Mouse (Mus musculus): ENCODE results near the gene Casc4. TPM values are rescaled to one million over a fixed set of nuclear protein-coding genes. Genes with fewer than 3 reads are reported as not detected.
"Not testable (repeated sequence)": the region's sequence is repeated elsewhere in the genome, so short reads cannot be mapped to it uniquely, and the experiment has no call there.

The Casc4 gene
- polyA plus RNA-seq, 1 experiment from 2014 or later, result 3.5 TPM

DNA sequence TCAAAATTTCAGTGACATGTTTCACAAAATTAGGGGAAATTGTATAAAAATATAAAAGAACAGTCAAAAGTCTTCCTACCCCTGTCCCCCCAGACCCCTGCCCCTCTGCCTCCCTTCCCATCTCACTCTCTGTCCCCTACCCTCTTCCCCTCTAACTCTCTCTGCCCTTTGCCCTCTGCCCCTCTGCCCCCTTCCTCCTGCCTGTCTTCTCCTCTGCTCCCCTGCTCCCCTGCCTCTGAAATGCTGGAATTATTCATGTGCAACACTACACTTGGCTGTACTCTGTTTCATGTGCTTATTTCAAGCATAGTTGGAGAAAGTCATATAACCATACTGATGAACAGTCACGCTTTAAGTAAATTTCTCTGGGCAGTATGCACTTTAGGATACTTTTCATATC lies 19.6 kb downstream of the Casc4 start:
- Histone ChIP-seq H3K4me3 (ENCODE audit: low read depth, low read length) (no peak overlapping the region), H3K9me3 (replicated peaks; ENCODE audit: control insufficient read depth, low read length) (no peaks in the 10 kb centered on the region), H3K4me1 (ENCODE audit: control insufficient read depth, low read depth, low read length) (no peaks in the 10 kb centered on the region), H3K27ac (ENCODE audit: low read length) (no peak overlapping the region), H3K36me3 (ENCODE audit: control insufficient read depth, insufficient read depth) (no peaks in the 10 kb centered on the region), H3K9ac (ENCODE audit: low read depth, low read length) (no peak overlapping the region), H3K27me3 (ENCODE audit: control insufficient read depth, insufficient read depth, low read depth, low read length) (no peaks in the 10 kb centered on the region), H3K4me2 (ENCODE audit: low read depth, low read length) (no peak overlapping the region)
- ATAC-seq (ENCODE audit: low read depth), result no peak
- WGBS (ENCODE audit: insufficient replicate concordance), result 79% methylated on average over 1 of the region's 1 CpGs

DNA sequence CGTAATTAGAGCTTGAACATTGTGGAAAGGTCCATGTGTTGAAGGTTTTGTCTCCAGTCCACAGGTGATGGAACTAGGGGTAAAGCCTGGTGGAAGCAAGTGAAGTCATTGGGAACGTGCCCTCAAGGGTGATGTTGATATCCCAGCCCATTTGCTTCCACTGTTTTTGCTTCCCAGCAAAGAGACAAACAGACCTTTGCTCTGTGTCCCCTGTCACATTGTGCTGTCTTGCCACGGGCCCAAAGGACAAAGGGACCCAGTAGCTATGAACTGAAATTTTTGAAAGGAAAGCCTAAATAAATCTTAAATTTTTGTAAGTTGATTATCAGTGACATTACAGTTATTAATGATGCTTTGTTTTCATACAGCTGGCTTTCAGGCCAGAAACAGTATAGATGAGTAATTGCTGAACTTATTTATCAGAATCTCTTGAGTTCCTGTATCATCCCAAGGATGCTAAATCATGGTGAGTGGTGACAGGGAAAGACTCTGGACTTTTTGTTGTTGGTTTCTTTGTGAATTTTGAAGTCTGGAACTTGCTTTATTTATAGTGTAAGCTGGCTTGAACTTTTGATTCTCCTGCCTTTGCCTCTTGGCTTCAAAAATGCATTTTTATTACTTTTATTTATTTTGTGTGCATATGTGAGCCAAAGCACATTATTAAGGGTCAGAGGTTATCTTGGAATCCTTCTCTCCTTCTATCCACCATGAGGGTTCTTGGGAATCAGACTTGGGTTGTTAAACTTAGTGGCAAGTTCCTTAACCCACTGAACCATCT lies 22.1 kb downstream of the Casc4 start:
- Histone ChIP-seq H3K4me1 (ENCODE audit: control insufficient read depth, low read depth, low read length) (no peaks in the 10 kb centered on the region), H3K9me3 (replicated peaks; ENCODE audit: control insufficient read depth, low read length) (no peaks in the 10 kb centered on the region), H3K4me2 (ENCODE audit: low read depth, low read length) (no peak overlapping the region), H3K36me3 (ENCODE audit: control insufficient read depth, insufficient read depth) (no peaks in the 10 kb centered on the region), H3K27me3 (ENCODE audit: control insufficient read depth, insufficient read depth, low read depth, low read length) (no peaks in the 10 kb centered on the region), H3K27ac (ENCODE audit: low read length) (no peak overlapping the region), H3K4me3 (ENCODE audit: low read depth, low read length) (no peak overlapping the region), H3K9ac (ENCODE audit: low read depth, low read length) (no peak overlapping the region)
- peak; percentile 24; the same call in 1 of the 2 replicates for ATAC-seq (ENCODE audit: low read depth)
- WGBS (ENCODE audit: insufficient replicate concordance), result 53% methylated on average over 3 of the region's 3 CpGs

DNA sequence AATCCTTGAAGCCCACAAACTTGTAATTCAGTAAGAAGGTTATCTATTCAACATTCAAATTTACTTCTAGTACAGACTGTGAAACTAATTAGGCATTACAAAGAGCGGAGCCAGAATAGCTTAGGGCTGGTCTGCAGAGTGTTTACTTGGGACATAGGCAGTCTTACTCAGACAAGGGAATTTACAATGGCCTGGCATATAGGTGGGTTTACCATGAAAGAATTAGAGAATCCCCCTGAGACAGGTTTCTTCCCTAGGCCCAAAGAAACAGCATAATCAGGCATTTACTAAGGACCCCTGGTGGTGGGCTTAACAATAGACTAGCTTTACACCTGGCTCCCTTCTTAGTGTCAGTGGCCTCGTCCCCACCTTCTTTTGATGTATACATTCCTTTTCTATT lies 28.5 kb downstream of the Casc4 start:
- no peak overlapping the region for H3K27ac ChIP-seq (ENCODE audit: low read length)
- H3K9me3 ChIP-seq (replicated peaks; ENCODE audit: control insufficient read depth, low read length), result no peaks in the 10 kb centered on the region
- H3K27me3 ChIP-seq (ENCODE audit: control insufficient read depth, insufficient read depth, low read depth, low read length), result no peaks in the 10 kb centered on the region
- ATAC-seq (ENCODE audit: low read depth), result no peak
- no peak overlapping the region for H3K9ac ChIP-seq (ENCODE audit: low read depth, low read length)
- H3K4me1 ChIP-seq (ENCODE audit: control insufficient read depth, low read depth, low read length), result no peaks in the 10 kb centered on the region
- H3K36me3 ChIP-seq (ENCODE audit: control insufficient read depth, insufficient read depth), result no peaks in the 10 kb centered on the region
- WGBS (ENCODE audit: insufficient replicate concordance), result 82% methylated on average over 2 of the region's 2 CpGs
- no peak overlapping the region for H3K4me2 ChIP-seq (ENCODE audit: low read depth, low read length)
- H3K4me3 ChIP-seq (ENCODE audit: low read depth, low read length), result no peak overlapping the region

DNA sequence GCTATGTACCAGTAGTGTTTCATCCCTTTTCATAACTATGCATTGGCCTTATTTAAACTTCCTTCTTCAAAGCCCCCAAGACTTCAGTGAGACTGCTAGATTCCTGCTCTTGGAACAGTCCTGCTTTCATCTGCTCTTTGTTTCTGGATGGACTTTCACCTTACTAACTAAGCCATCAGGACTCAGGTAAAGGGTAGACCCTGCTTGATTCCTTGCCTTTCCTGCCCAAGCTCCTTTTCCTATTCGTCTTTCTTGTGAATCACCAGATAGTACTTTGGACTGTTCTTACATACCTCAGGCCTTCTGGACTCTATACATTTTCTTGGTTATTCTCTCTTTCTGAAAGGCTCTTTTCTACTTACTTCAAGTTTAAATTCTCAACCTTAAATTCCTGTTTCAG lies 30.1 kb downstream of the Casc4 start:
- Histone ChIP-seq H3K36me3 (ENCODE audit: control insufficient read depth, insufficient read depth) (no peaks in the 10 kb centered on the region), H3K27ac (ENCODE audit: low read length) (no peak overlapping the region), H3K4me3 (ENCODE audit: low read depth, low read length) (no peak overlapping the region), H3K9me3 (replicated peaks; ENCODE audit: control insufficient read depth, low read length) (no peaks in the 10 kb centered on the region), H3K9ac (ENCODE audit: low read depth, low read length) (no peak overlapping the region), H3K27me3 (ENCODE audit: control insufficient read depth, insufficient read depth, low read depth, low read length) (no peaks in the 10 kb centered on the region), H3K4me2 (ENCODE audit: low read depth, low read length) (no peak overlapping the region), H3K4me1 (ENCODE audit: control insufficient read depth, low read depth, low read length) (no peaks in the 10 kb centered on the region)
- no peak for ATAC-seq (ENCODE audit: low read depth)
- WGBS (ENCODE audit: insufficient replicate concordance), result 69% methylated on average over 1 of the region's 1 CpGs

- Histone ChIP-seq H3K27ac (ENCODE audit: low read length) (no peak overlapping the region), H3K4me3 (ENCODE audit: low read depth, low read length) (no peak overlapping the region), H3K4me1 (ENCODE audit: control insufficient read depth, low read depth, low read length) (no peaks in the 10 kb centered on the region), H3K4me2 (ENCODE audit: low read depth, low read length) (no peak overlapping the region), H3K9me3 (replicated peaks; ENCODE audit: control insufficient read depth, low read length) (no peaks in the 10 kb centered on the region), H3K9ac (ENCODE audit: low read depth, low read length) (no peak overlapping the region), H3K27me3 (ENCODE audit: control insufficient read depth, insufficient read depth, low read depth, low read length) (no peaks in the 10 kb centered on the region), H3K36me3 (ENCODE audit: control insufficient read depth, insufficient read depth) (no peaks in the 10 kb centered on the region; the same call in 1 of the 2 replicates)
- no peak for ATAC-seq (ENCODE audit: low read depth)
- WGBS (ENCODE audit: insufficient replicate concordance), result 71% methylated on average over 3 of the region's 3 CpGs
Measured at GRCm38 (mm10) chr2:121909975-121910374, 43.2 kb downstream of the Casc4 start.

GRCm38 (mm10) chr2:121916047-121916970 lies 49.5 kb downstream of the Casc4 start:
- no peak overlapping the region for H3K4me3 ChIP-seq (ENCODE audit: low read depth, low read length)
- no peaks in the 10 kb centered on the region for H3K27me3 ChIP-seq (ENCODE audit: control insufficient read depth, insufficient read depth, low read depth, low read length)
- no peak for ATAC-seq (ENCODE audit: low read depth)
- H3K27ac ChIP-seq (ENCODE audit: low read length), result no peak overlapping the region
- WGBS (ENCODE audit: insufficient replicate concordance), result 62% methylated on average over 5 of the region's 5 CpGs
- H3K9ac ChIP-seq (ENCODE audit: low read depth, low read length), result no peak overlapping the region
- H3K4me2 ChIP-seq (ENCODE audit: low read depth, low read length), result no peak overlapping the region
- H3K9me3 ChIP-seq (replicated peaks; ENCODE audit: control insufficient read depth, low read length), result no peaks in the 10 kb centered on the region
- H3K4me1 ChIP-seq (ENCODE audit: control insufficient read depth, low read depth, low read length), result no peaks in the 10 kb centered on the region
- H3K36me3 ChIP-seq (ENCODE audit: control insufficient read depth, insufficient read depth), result no peaks in the 10 kb centered on the region

DNA sequence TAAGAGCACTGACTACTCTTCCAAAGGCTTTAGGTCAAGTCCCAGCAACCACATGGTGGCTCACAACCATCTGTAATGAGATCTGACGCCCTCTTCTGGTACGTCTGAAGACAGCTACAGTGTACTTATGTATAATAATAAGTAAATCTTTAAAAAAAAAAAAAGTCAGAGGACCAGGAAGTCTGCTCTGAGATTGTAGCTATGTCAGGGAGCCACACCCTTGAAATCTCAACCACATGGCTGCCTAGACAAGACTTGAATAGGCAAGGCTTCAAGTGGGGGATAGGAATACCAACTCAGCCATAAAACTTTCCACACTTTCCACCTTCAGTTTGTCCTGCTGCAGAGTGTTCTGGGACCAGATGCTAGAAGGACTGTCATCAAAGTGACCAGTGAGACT lies 70.9 kb downstream of the Casc4 start:
- H3K9me3 ChIP-seq (replicated peaks; ENCODE audit: control insufficient read depth, low read length); H3K4me1 ChIP-seq (ENCODE audit: control insufficient read depth, low read depth, low read length); H3K4me3 ChIP-seq (ENCODE audit: low read depth, low read length); ATAC-seq (ENCODE audit: low read depth); H3K27me3 ChIP-seq (ENCODE audit: control insufficient read depth, insufficient read depth, low read depth, low read length); H3K9ac ChIP-seq (ENCODE audit: low read depth, low read length); H3K4me2 ChIP-seq (ENCODE audit: low read depth, low read length); H3K27ac ChIP-seq (ENCODE audit: low read length); H3K36me3 ChIP-seq (ENCODE audit: control insufficient read depth, insufficient read depth): not testable (repeated sequence)
- WGBS (ENCODE audit: insufficient replicate concordance), result 46% methylated on average over 2 of the region's 2 CpGs

GRCm38 (mm10) chr2:121943364-121943763 lies 76.6 kb downstream of the Casc4 start:
- no peak overlapping the region for H3K9ac ChIP-seq (ENCODE audit: low read depth, low read length)
- H3K4me3 ChIP-seq (ENCODE audit: low read depth, low read length), result no peak overlapping the region
- H3K9me3 ChIP-seq (replicated peaks; ENCODE audit: control insufficient read depth, low read length), result no peaks in the 10 kb centered on the region
- no peak overlapping the region for H3K27ac ChIP-seq (ENCODE audit: low read length)
- no peak overlapping the region for H3K4me2 ChIP-seq (ENCODE audit: low read depth, low read length)
- 63% methylated on average over 3 of the region's 3 CpGs for WGBS (ENCODE audit: insufficient replicate concordance)
- no peak for ATAC-seq (ENCODE audit: low read depth)
- H3K36me3 ChIP-seq (ENCODE audit: control insufficient read depth, insufficient read depth), result no peaks in the 10 kb centered on the region
- no peaks in the 10 kb centered on the region for H3K27me3 ChIP-seq (ENCODE audit: control insufficient read depth, insufficient read depth, low read depth, low read length)
- no peaks in the 10 kb centered on the region for H3K4me1 ChIP-seq (ENCODE audit: control insufficient read depth, low read depth, low read length)
